Mouse (Mus musculus) embryonic stem cell, embryonic (primary cell): ENCODE results near the gene Mif.

Source experiments
- CTCF ChIA-PET, 4 experiments: fragments of 300-600 bp in 2 of 4; fragments of 350-600 bp in 2 of 4; sonication (Branson Sonifier 250); formaldehyde crosslinking; loops; one replicate each; lab custom pipeline; 2022; ENCODE audit warnings: inconsistent platforms in 2 of 4; lab: Charles Lee
- POLR2A ChIA-PET, 4 experiments: fragments of 300-600 bp in 2 of 4; fragments of 350-600 bp in 2 of 4; sonication (Branson Sonifier 250); formaldehyde crosslinking; loops; one replicate each; lab custom pipeline; 2022; ENCODE audit warnings: antibody characterized with exemption in 4 of 4, inconsistent platforms in 1 of 4; lab: Charles Lee

The Mif gene

DNA sequence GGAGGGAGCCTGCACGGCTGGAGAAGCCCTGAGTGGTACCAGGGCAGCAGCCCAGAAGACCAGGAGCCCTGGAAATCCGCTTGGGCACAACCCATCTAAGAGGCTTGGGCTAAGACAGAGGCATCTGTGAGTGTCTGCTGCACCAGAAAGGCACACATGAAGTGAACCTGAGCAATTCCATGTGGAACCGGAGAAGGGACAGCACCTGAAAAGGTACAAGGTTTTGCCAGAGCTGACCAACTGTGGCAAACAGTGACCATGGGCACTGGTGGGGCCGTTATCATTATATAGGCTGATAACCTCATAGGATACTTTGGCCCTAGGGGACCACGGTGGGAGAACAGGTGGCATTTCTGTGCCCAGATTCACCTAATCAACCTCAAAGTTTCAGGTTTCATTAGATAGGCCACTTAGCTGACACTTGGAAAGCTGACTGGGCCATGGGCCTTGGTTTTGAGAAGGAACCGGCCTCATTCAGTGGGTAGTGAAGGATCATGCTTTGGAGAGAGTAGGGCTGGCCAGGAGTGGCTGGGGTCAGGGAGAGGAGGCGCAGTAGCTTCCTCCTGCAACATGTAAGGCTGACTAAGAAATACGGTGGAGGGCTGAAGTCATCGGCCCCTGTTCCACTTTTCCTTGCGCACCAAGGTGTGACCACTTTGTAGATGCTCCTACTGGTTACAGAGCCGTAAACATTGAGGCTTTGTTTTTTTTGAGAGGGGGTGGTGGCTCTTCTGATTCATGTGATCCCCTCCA, 3.7 kb downstream of the Mif start:
- CTCF ChIA-PET = no interaction called here
- POLR2A ChIA-PET = interaction anchor here in 3 of 4 experiments (0.6 to 10.3 kb wide), 17 partner anchors 9 to 92 kb away, joined by 3 to 260 read pairs (median 5); partner anchors contain the start of genes Gm867 (in 2 of the 3), Gstt2 (in 2 of the 3), Mmp11 (in 2 of the 3) and Cabin1 (in 1 of the 3)

DNA sequence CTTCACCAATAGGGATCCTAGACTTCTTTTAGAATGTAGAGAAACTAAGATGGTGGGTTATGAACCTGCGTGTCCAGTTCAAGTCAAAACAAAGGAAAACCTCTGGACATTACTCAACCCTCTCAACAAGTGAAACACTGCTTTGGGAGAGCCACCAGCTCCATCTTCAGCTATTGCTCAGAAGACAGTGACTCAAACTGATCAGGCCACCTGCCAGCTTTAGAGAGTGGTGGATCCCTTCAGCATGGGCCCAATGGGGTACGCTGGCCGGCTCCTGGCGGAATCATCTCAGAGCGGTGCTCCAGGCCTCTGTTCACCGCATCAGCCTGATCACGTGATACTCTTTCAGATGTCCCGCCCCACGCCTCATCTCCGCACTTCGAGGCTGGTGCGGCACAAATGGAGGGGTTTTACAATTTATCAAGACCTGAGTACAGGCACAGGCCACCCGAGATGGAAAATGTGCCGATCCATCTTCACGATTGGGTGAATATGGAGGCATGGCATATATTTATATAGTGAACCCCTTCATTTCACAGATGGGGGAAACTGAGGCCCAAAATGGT, 4.5 kb downstream of the Mif start:
- ChIA-PET CTCF (interaction anchor here in 3 of 4 experiments (1.0 to 11.3 kb wide), 6 partner anchors 20 to 269 kb away, joined by 3 to 126 read pairs (median 6); partner anchors contain the start of gene Gstt2 (in 1 of the 3)), POLR2A (interaction anchor here in 3 of 4 experiments (0.9 to 11.8 kb wide), 9 partner anchors 11 to 95 kb away, joined by 3 to 260 read pairs (median 7); partner anchors contain the start of genes Gstt2 (in 2 of the 3) and Smarcb1 (in 1 of the 3))

DNA sequence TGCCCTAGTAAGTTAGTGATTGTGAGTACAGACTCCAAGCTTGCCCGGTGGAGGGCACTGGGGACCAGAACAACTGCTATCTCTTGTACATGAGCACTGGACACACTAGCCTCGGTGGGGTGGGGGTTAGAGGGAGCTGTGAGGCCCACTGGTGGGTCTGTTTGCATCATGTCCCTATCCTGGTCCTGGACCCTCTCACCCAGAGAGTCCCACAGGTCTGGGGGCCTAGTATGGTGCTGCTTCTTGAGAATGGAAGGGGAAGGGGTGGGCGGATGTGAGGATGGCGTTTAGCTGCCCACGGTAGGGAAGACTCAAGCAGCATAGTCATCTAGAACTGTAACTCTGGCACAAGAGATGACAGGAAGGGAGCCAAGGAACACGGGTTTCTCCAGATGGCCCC, 5.2 kb downstream of the Mif start:
- ChIA-PET POLR2A (interaction anchor here in 3 of 4 experiments (0.9 to 11.8 kb wide), 10 partner anchors 10 to 96 kb away, joined by 3 to 260 read pairs (median 9); partner anchors contain the start of genes Gstt2 (in 2 of the 3) and Smarcb1 (in 1 of the 3)), CTCF (interaction anchor here in 3 of 4 experiments (0.5 to 11.3 kb wide), 8 partner anchors 19 to 269 kb away, joined by 3 to 126 read pairs (median 4); partner anchors contain the start of gene Gstt2 (in 1 of the 3))

DNA sequence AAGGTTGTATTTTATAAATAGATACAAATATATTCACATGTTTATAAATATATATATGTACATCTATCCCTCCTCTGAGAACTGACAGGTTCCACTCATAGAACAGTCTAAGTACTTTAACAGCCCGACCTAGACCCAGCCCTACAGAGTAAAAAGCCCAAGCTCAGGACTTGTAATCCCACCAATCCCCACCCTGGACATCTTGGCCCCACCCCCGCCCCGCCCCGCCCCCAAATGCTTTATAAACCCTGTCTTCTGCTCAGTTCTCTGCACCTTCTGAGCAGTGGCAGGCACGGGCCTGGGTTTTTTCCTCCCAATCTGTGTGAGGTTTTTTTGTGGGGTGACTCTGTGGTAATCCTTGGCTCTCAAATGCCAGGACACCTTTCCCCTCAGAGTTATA, 5.9 kb downstream of the Mif start:
- CTCF ChIA-PET = interaction anchor here (0.6 to 11.3 kb wide), 28 partner anchors 15 to 709 kb away, joined by 3 to 126 read pairs (median 5); partner anchors contain the start of genes Gstt2 (in 2 of the 4), Cabin1 (in 1 of the 4), Chchd10 (in 1 of the 4) and Ddt (in 1 of the 4)
- POLR2A ChIA-PET = interaction anchor here (0.5 to 11.8 kb wide), 20 partner anchors 12 to 276 kb away, joined by 3 to 260 read pairs (median 4); partner anchors contain the start of genes Gstt2 (in 2 of the 4), Cabin1 (in 1 of the 4), Ddt (in 1 of the 4) and Gm867 (in 1 of the 4)

DNA sequence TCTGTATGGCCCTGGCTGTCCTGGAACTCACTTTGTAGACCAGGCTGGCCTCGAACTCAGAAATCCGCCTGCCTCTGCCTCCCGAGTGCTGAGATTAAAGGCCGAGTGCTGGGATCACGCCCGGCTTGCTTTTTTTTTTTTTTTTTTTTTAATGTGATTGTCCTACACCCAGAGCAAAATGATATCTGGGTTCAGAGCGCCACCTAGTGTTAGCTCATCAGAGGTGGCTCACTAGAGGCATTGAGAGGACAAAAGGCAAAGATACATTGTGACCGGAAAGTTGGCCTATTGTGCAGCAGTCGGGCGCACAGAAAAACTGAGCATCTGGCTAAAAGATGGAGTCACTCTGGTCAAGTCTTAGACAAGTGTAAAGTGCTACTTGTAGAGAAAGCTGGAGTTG, 6.6 kb downstream of the Mif start:
- POLR2A ChIA-PET = interaction anchor here (0.5 to 11.8 kb wide), 24 partner anchors 9 to 285 kb away, joined by 3 to 260 read pairs (median 4); partner anchors contain the start of genes Gstt2 (in 2 of the 4), Cabin1 (in 1 of the 4), Ddt (in 1 of the 4) and Gm867 (in 1 of the 4)
- CTCF ChIA-PET = interaction anchor here (0.6 to 11.3 kb wide), 35 partner anchors 14 to 709 kb away, joined by 3 to 126 read pairs (median 4); partner anchors contain the start of genes Gstt2 (in 2 of the 4), Cabin1 (in 1 of the 4), Chchd10 (in 1 of the 4) and Ddt (in 1 of the 4)

DNA sequence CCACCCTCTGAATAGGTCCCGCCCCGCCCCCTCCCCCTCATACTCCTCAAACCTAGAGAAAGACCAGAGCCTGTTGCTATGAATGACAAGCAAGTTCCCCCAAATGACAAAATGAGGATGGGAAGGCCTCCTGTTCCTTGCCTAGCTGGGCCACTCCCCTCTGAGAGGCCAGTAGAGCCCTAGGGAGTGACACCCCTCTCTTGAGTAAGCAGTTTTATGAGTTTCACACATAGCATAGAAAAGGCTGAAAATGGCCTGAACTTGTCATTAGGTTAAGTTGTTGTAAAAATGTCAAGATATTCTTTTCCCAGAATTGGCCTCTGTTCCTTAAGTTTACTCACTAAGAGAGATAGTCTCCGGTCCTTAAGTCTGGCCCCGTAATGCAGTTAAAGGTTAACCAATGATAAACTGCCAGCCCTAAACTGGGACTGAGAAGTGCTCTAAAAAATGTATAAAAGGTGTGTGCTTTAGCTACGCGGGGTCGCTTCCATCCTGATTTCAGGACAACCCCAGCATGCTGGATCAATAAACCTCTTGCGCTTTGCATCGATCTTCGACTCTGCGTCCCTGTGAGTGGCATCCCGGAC, 7.4 kb downstream of the Mif start:
- ChIA-PET POLR2A (interaction anchor here in 3 of 4 experiments (0.7 to 11.8 kb wide), 15 partner anchors 7 to 209 kb away, joined by 3 to 260 read pairs (median 5); partner anchors contain the start of genes Gstt2 (in 2 of the 3), Mif (in 1 of the 3) and Susd2 (in 1 of the 3)), CTCF (interaction anchor here in 3 of 4 experiments (0.5 to 11.3 kb wide), 15 partner anchors 17 to 289 kb away, joined by 3 to 126 read pairs (median 6); partner anchors contain the start of gene Gstt2 (in 2 of the 3))

DNA sequence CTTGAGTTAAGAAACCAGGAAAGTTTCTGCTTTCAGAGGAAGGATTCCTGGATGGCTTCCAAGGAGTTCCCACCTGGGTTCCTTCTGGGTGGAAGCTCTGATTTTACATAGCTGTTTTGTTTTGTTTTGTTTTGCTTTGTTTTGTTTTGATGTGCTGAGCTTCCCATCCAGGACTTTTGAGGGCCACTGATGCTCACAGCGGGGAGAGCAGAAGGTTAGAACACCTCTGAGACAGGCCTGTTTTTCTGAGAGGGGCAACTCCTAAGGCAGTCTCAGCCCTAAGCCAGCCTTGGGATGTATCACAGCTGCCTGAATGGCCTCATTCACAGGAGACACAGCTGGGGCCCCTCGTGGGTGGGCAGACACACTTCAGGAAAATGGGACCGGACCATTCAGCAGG, 8.4 kb downstream of the Mif start:
- POLR2A ChIA-PET = interaction anchor here (0.5 to 11.8 kb wide), 53 partner anchors 8 to 289 kb away, joined by 3 to 189 read pairs (median 4); partner anchors contain the start of genes Cabin1 (in 3 of the 4), Ddt (in 3 of the 4), Gstt2 (in 3 of the 4) and Mif (in 3 of the 4)

DNA sequence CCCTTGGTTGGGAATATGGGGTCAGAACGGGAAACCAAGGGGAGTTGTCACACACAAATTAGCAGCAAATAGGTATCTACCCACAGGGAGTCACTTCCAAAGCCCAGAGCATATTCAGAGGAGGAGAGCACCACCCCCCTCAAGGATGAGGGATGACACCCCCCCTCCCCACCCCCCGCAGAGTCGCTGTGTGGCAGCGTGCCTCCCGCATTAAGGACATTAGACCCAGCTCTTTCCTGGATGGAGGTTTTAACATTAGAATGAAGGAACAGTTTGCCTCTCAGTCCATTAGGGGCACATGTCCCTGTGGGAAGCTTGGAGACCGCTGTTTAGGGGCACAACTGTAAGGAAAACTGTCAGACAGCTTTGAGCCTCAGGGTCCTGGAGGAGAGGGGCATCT, 9.0 kb downstream of the Mif start:
- ChIA-PET POLR2A (interaction anchor here (0.6 to 11.8 kb wide), 57 partner anchors 9 to 288 kb away, joined by 3 to 189 read pairs (median 4); partner anchors contain the start of genes Gstt2 (in 4 of the 4), Cabin1 (in 3 of the 4), Ddt (in 3 of the 4) and Mif (in 3 of the 4)), CTCF (interaction anchor here (0.6 to 11.3 kb wide), 39 partner anchors 9 to 1243 kb away, joined by 3 to 126 read pairs (median 4); partner anchors contain the start of genes Gstt2 (in 3 of the 4), Ddt (in 2 of the 4) and Mif (in 1 of the 4))

More for the DNA sequence above, 8.4 kb downstream of the Mif start:
- CTCF ChIA-PET = interaction anchor here (0.6 to 11.3 kb wide), 37 partner anchors 12 to 1244 kb away, joined by 3 to 126 read pairs (median 4); partner anchors contain the start of genes Gstt2 (in 4 of the 4) and Ddt (in 1 of the 4)

DNA sequence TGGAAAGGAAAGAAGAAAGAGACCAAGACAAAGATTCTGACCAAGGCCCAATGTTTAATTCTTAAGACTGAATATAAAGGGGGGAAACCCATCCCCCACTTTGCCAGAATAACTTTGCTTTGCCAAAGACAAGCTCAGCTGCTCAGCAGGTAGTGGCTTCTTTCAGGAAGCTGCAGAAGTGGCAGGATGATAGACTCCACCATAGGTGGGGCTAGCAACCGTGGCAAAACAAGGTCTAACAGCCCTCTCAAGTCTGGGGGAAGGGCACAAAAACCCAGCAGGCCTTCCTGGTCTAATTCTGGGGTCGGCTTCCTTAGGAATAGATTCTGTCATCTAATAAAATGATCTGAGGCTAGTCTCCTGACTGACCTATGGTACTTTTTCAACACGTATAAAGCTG, 11.7 kb downstream of the Mif start:
- CTCF ChIA-PET = interaction anchor here (0.6 to 11.3 kb wide), 6 partner anchors 13 to 885 kb away, joined by 3 to 126 read pairs (median 6); partner anchors contain the start of gene Gstt2 (in 2 of the 4)
- POLR2A ChIA-PET = interaction anchor here (0.5 to 11.8 kb wide), 16 partner anchors 9 to 87 kb away, joined by 3 to 189 read pairs (median 3); partner anchors contain the start of genes Gstt2 (in 3 of the 4), Mif (in 2 of the 4), Chchd10 (in 1 of the 4) and Ddt (in 1 of the 4)

DNA sequence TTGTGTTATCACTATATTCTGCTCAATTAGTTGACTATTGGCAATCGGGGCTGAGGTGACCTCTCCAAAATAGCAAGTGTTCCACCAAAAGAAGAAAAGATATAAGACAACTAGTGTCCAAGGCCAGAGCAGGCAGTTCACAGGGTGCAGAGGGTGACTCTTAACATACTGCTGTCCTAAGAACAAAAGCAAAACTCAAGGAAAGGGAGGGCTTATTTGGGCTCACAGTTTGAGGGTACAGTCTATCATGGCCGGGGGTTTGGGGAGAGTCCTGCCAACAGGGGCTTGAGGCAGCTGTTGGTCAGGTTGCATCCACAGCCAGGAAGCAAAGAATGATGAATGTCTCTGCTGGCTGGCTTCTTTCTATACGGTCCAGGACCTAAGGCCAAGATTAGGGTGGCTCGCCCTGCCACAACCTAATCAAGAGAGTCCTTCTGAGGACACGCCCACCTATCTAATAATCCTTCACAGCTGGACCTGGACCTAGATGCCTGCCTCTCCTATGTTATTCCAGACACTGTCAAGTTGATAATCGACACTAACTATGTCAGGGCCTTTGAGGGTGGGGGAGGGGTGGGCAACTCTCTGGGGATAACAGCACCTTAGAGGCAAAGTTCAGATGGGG, 14.6 kb downstream of the Mif start:
- ChIA-PET POLR2A (interaction anchor here in 2 of 4 experiments (0.7 to 11.8 kb wide), 5 partner anchors 10 to 280 kb away, joined by 3 to 189 read pairs (median 4); partner anchors contain the start of gene Gstt2 (in 2 of the 2)), CTCF (interaction anchor here in 2 of 4 experiments (0.6 to 11.3 kb wide), 3 partner anchors 10 to 401 kb away, joined by 5 to 126 read pairs (median 14); partner anchors contain the start of gene Gstt2 (in 1 of the 2))

DNA sequence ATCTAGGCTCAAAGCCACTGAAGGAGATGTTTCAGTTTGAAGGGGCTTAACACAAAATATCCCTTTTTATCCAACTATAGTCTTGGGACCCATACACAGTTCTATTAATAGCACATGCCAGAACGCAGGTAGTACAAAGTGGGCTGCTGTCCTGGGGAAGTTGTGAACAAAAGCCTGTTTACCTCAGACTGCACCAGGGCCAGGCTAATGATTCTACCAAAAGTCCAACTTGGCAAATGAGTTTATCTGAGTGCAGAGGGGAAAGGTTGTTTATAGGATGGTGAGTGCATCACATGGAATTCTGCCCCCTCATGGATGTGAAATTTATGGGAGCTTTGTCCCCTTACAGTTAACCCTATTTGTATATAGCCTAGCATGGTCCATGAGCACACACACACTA, 15.2 kb downstream of the Mif start:
- ChIA-PET CTCF (interaction anchor here in 2 of 4 experiments (0.6 to 11.3 kb wide), 5 partner anchors 9 to 402 kb away, joined by 3 to 126 read pairs (median 5); partner anchors contain the start of gene Gstt2 (in 1 of the 2)), POLR2A (interaction anchor here in 3 of 4 experiments (0.5 to 11.8 kb wide), 9 partner anchors 9 to 528 kb away, joined by 3 to 189 read pairs (median 4); partner anchors contain the start of genes Gstt2 (in 2 of the 3) and Adora2a (in 1 of the 3))

DNA sequence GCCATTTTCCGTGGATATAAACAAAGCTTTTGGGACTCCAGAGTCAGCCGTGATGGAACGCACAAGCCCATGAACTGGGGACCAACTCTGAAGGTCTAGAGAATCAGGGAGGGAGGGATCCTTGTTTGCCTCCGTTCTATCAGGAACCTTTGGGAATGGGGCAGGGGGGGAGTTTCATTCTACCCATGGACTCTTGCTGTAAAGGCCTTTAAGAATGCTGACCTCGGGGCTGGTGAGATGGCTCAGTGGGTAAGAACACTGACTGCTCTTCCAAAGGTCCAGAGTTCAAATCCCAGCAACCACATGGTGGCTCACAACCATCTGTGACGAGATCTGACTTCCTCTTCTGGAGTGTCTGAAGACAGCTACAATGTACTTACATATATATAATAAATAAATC, 16.1 kb downstream of the Mif start:
- CTCF ChIA-PET = interaction anchor here in 2 of 4 experiments (1.1 to 1.3 kb wide), 2 partner anchors 95 to 100 kb away, joined by 3 read pairs; no protein-coding TSS in a partner anchor
- POLR2A ChIA-PET = interaction anchor here in 3 of 4 experiments (0.8 to 11.8 kb wide), 3 partner anchors 8 to 39 kb away, joined by 4 to 172 read pairs (median 4); partner anchors contain the start of gene Gstt2 (in 1 of the 3)

DNA sequence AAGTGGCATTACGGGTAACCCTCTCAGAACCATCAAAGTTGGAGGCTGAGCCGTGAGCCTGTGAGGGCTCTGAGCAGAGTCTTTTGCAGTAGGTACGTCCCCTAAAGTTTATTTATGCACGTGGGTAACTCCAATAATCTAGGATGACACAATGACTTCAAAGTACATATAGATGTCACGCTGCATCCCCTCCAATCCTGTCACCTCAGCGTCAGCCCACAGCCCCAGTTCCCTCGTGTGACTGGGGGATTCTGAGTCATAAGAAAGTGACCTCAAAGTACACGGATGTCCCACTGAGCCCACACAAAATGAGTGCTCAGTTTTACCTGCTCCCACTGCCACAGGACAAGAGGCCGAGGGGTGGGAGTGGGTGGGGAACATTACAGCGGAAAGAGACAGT, 20.9 kb downstream of the Mif start:
- ChIA-PET POLR2A (interaction anchor here in 3 of 4 experiments (0.5 to 9.6 kb wide), 16 partner anchors 11 to 204 kb away, joined by 3 to 189 read pairs (median 11); partner anchors contain the start of genes Ddt (in 2 of the 3) and Mif (in 2 of the 3)), CTCF (interaction anchor here in 3 of 4 experiments (0.6 to 9.7 kb wide), 3 partner anchors 11 to 34 kb away, joined by 3 to 126 read pairs (median 7); no protein-coding TSS in a partner anchor)

DNA sequence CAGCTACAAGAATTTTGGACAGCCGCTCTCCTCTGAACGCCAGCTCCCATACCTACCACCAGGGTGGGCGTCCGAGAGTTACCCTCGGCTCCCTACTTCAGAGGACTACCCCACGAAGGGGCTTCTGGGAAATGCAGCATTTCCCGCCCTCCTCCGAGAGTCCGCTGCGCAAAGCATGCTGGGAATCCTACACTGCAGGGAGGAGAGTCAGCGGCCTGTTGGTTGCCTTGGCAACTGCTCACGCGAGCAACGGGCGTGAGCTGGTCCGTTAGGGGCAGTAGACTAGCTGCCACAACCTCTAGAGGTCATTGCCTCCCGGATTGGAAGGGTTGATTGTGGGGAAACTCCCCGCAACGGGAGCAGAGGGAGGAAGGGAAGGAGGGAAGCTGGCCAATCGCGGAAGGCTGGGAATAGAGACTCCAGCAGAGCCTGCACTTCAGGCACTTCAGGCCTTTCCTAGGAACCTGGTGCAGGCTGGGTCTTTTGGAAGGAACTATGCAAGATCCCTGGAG, 22.7 kb downstream of the Mif start, which contains the start of gene Gstt2:
TSS of gene Gstt2 (minus strand) at position 177 of the 512 bp plus-strand sequence.
- POLR2A ChIA-PET = interaction anchor here (0.7 to 9.6 kb wide), 67 partner anchors 8 to 325 kb away, joined by 3 to 189 read pairs (median 5); partner anchors contain the start of genes Ddt (in 3 of the 4), Mif (in 3 of the 4), Cabin1 (in 2 of the 4) and Chchd10 (in 2 of the 4)
- CTCF ChIA-PET = interaction anchor here (0.6 to 9.7 kb wide), 35 partner anchors 11 to 251 kb away, joined by 3 to 126 read pairs (median 4); partner anchors contain the start of genes Cabin1 (in 2 of the 4), Ddt (in 1 of the 4), Mif (in 1 of the 4) and Smarcb1 (in 1 of the 4)
